Mouse (Mus musculus): ENCODE results near the gene Vipas39. TPM values are rescaled to one million over a fixed set of nuclear protein-coding genes. Genes with fewer than 3 reads are reported as not detected.

The Vipas39 gene
- polyA plus RNA-seq, 1 experiment from 2014 or later = 35.1 TPM

DNA sequence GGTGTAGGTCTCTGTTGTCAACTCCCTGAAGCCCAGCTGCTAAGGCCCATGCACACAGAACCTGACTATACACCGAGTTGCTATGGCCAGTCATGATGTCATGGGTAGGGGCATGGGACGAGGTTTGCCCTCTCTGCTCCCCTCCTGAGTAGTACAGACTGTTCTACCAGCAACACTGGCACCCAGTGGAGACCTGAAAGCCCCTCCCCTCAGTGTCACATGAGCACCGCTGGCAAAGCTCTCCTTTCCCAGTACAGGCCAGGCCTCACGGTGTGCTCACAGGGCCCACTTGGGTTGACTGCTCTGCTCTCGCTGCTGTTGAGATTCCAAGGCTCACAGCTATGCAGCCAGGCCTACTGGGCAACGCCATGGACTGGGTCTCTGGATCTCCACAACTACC, 27.9 kb upstream of the Vipas39 start:
- WGBS = 59% methylated on average over 6 of the region's 6 CpGs
- Histone ChIP-seq H3K9ac (ENCODE audit: low read depth, low read length) (no peak overlapping the region), H3K36me3 (ENCODE audit: control insufficient read depth, insufficient read depth, low read length) (no peaks in the 10 kb centered on the region), H3K9me3 (ENCODE audit: control insufficient read depth, low read length) (no peaks in the 10 kb centered on the region), H3K4me2 (ENCODE audit: low read depth, low read length) (no peak overlapping the region), H3K27ac (replicated peaks; ENCODE audit: low read depth, low read length) (no peak overlapping the region), H3K4me3 (ENCODE audit: low read depth, low read length) (no peak overlapping the region), H3K27me3 (replicated peaks; ENCODE audit: control insufficient read depth, insufficient read depth, low read length) (peaks cover 5% of the 10 kb centered on the region; the same call in 1 of the 2 replicates), H3K4me1 (ENCODE audit: control insufficient read depth, insufficient read depth, low read length) (no peaks in the 10 kb centered on the region)
- no peak for DNase-seq (ENCODE audit: low spot score)
- ATAC-seq (ENCODE audit: low read depth) = no peak

- Histone ChIP-seq H3K27ac (replicated peaks; ENCODE audit: low read depth, low read length) (no peak overlapping the region), H3K27me3 (replicated peaks; ENCODE audit: control insufficient read depth, insufficient read depth, low read length) (no peaks in the 10 kb centered on the region), H3K9me3 (ENCODE audit: control insufficient read depth, low read length) (no peaks in the 10 kb centered on the region), H3K4me1 (ENCODE audit: control insufficient read depth, insufficient read depth, low read length) (no peaks in the 10 kb centered on the region), H3K9ac (ENCODE audit: low read depth, low read length) (no peak overlapping the region), H3K36me3 (ENCODE audit: control insufficient read depth, insufficient read depth, low read length) (no peaks in the 10 kb centered on the region), H3K4me2 (ENCODE audit: low read depth, low read length) (no peak overlapping the region), H3K4me3 (ENCODE audit: low read depth, low read length) (no peak overlapping the region)
- DNase-seq (ENCODE audit: low spot score) (no peak), ATAC-seq (ENCODE audit: low read depth) (no peak)
- WGBS = 92% methylated on average over 5 of the region's 5 CpGs
These were observed 23.0 kb upstream of the Vipas39 start for GRCm38 (mm10) chr12:87289100-87289499.

- DNase-seq (ENCODE audit: low spot score) (no peak), ATAC-seq (ENCODE audit: low read depth) (no peak)
- H3K4me1 ChIP-seq (ENCODE audit: control insufficient read depth, insufficient read depth, low read length) = no peaks in the 10 kb centered on the region
- WGBS = 85% methylated on average over 5 of the region's 5 CpGs
- no peaks in the 10 kb centered on the region for H3K27me3 ChIP-seq (replicated peaks; ENCODE audit: control insufficient read depth, insufficient read depth, low read length)
- no peaks in the 10 kb centered on the region for H3K36me3 ChIP-seq (ENCODE audit: control insufficient read depth, insufficient read depth, low read length)
- H3K4me2 ChIP-seq (ENCODE audit: low read depth, low read length) = no peak overlapping the region
- H3K9ac ChIP-seq (ENCODE audit: low read depth, low read length) = no peak overlapping the region
- no peak overlapping the region for H3K4me3 ChIP-seq (ENCODE audit: low read depth, low read length)
- no peak overlapping the region for H3K27ac ChIP-seq (replicated peaks; ENCODE audit: low read depth, low read length)
- no peaks in the 10 kb centered on the region for H3K9me3 ChIP-seq (ENCODE audit: control insufficient read depth, low read length)
These were observed 18.7 kb upstream of the Vipas39 start for GRCm38 (mm10) chr12:87284726-87285125.

- Histone ChIP-seq H3K9ac (ENCODE audit: low read depth, low read length) (no peak overlapping the region), H3K4me2 (ENCODE audit: low read depth, low read length) (no peak overlapping the region), H3K27me3 (replicated peaks; ENCODE audit: control insufficient read depth, insufficient read depth, low read length) (no peaks in the 10 kb centered on the region), H3K9me3 (ENCODE audit: control insufficient read depth, low read length) (no peaks in the 10 kb centered on the region), H3K27ac (replicated peaks; ENCODE audit: low read depth, low read length) (no peak overlapping the region), H3K4me3 (ENCODE audit: low read depth, low read length) (no peak overlapping the region), H3K4me1 (ENCODE audit: control insufficient read depth, insufficient read depth, low read length) (no peaks in the 10 kb centered on the region), H3K36me3 (ENCODE audit: control insufficient read depth, insufficient read depth, low read length) (no peaks in the 10 kb centered on the region)
- WGBS = 67% methylated on average over 4 of the region's 4 CpGs
- DNase-seq (ENCODE audit: low spot score) (no peak), ATAC-seq (ENCODE audit: low read depth) (no peak)
These were observed 18.2 kb upstream of the Vipas39 start for GRCm38 (mm10) chr12:87284268-87284667.

GRCm38 (mm10) chr12:87283706-87284105, 17.6 kb upstream of the Vipas39 start:
- Histone ChIP-seq H3K27me3 (replicated peaks; ENCODE audit: control insufficient read depth, insufficient read depth, low read length) (no peaks in the 10 kb centered on the region), H3K36me3 (ENCODE audit: control insufficient read depth, insufficient read depth, low read length) (no peaks in the 10 kb centered on the region), H3K9me3 (ENCODE audit: control insufficient read depth, low read length) (no peaks in the 10 kb centered on the region), H3K4me1 (ENCODE audit: control insufficient read depth, insufficient read depth, low read length) (no peaks in the 10 kb centered on the region), H3K4me3 (ENCODE audit: low read depth, low read length) (no peak overlapping the region), H3K27ac (replicated peaks; ENCODE audit: low read depth, low read length) (no peak overlapping the region), H3K4me2 (ENCODE audit: low read depth, low read length) (no peak overlapping the region), H3K9ac (ENCODE audit: low read depth, low read length) (no peak overlapping the region)
- no peak for DNase-seq (ENCODE audit: low spot score)
- 56% methylated on average over 7 of the region's 7 CpGs for WGBS
- ATAC-seq (ENCODE audit: low read depth) = no peak

DNA sequence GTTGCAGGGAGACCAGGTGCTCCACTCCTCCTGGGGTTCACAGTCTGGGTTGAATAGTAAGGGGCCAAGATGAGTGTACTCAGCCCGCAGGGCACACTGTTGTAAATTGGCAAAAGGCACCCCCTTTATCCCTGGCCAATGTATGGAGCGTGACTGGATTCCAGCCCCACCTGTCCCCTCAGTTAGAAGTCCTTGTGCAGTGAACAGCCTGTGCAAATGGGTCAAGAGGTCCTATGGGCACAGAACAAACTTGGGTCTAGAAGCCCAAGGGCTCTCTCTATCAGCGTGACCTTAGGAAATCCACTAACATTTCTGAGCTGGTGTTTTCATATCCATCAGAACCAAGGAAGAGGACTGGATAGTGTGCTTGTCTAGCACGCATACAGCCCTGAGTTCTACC, 16.7 kb upstream of the Vipas39 start:
- Histone ChIP-seq H3K4me3 (ENCODE audit: low read depth, low read length) (no peak overlapping the region), H3K9ac (ENCODE audit: low read depth, low read length) (no peak overlapping the region), H3K4me2 (ENCODE audit: low read depth, low read length) (no peak overlapping the region), H3K27me3 (replicated peaks; ENCODE audit: control insufficient read depth, insufficient read depth, low read length) (no peaks in the 10 kb centered on the region), H3K9me3 (ENCODE audit: control insufficient read depth, low read length) (no peaks in the 10 kb centered on the region), H3K36me3 (ENCODE audit: control insufficient read depth, insufficient read depth, low read length) (no peaks in the 10 kb centered on the region), H3K4me1 (ENCODE audit: control insufficient read depth, insufficient read depth, low read length) (no peaks in the 10 kb centered on the region), H3K27ac (replicated peaks; ENCODE audit: low read depth, low read length) (no peak overlapping the region)
- DNase-seq (ENCODE audit: low spot score) (no peak), ATAC-seq (ENCODE audit: low read depth) (no peak)
- WGBS = 96% methylated on average over 4 of the region's 4 CpGs

GRCm38 (mm10) chr12:87281766-87282165, 15.7 kb upstream of the Vipas39 start:
- H3K27ac ChIP-seq (replicated peaks; ENCODE audit: low read depth, low read length) = no peak overlapping the region
- ATAC-seq (ENCODE audit: low read depth) (no peak), DNase-seq (ENCODE audit: low spot score) (no peak)
- H3K4me2 ChIP-seq (ENCODE audit: low read depth, low read length) = no peak overlapping the region
- H3K27me3 ChIP-seq (replicated peaks; ENCODE audit: control insufficient read depth, insufficient read depth, low read length) = no peaks in the 10 kb centered on the region
- peaks cover 1% of the 10 kb centered on the region; the same call in 1 of the 2 replicates for H3K36me3 ChIP-seq (ENCODE audit: control insufficient read depth, insufficient read depth, low read length)
- H3K9me3 ChIP-seq (ENCODE audit: control insufficient read depth, low read length) = no peaks in the 10 kb centered on the region
- H3K9ac ChIP-seq (ENCODE audit: low read depth, low read length) = no peak overlapping the region
- WGBS = 84% methylated on average over 1 of the region's 1 CpGs
- no peak overlapping the region for H3K4me3 ChIP-seq (ENCODE audit: low read depth, low read length)
- H3K4me1 ChIP-seq (ENCODE audit: control insufficient read depth, insufficient read depth, low read length) = no peaks in the 10 kb centered on the region

DNA sequence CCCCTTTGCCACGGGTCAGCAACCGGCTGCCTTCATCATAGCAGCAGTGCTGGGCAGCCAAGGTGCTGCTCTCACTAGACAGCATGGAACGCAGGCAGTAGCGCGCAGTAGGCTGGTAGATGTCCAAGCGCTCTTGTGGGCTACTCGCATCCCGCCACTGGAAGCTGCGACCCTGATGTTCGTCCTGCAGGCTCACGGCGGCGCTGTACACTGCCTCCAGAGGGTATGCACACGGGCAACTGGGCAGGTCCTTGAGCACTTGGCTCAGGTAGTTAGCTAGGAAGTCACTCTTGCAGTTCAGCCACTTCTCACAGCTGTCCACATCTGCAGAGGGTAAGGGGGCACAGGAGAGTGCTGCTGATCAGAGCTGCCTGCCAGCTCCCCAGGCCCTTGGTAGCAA, 13.8 kb upstream of the Vipas39 start:
- H3K27me3 ChIP-seq (replicated peaks; ENCODE audit: control insufficient read depth, insufficient read depth, low read length) = no peaks in the 10 kb centered on the region
- H3K4me2 ChIP-seq (ENCODE audit: low read depth, low read length) = no peak overlapping the region
- H3K4me1 ChIP-seq (ENCODE audit: control insufficient read depth, insufficient read depth, low read length) = no peaks in the 10 kb centered on the region
- H3K4me3 ChIP-seq (ENCODE audit: low read depth, low read length) = no peak overlapping the region
- no peak overlapping the region for H3K9ac ChIP-seq (ENCODE audit: low read depth, low read length)
- H3K27ac ChIP-seq (replicated peaks; ENCODE audit: low read depth, low read length) = no peak overlapping the region
- DNase-seq (ENCODE audit: low spot score) (no peak), ATAC-seq (ENCODE audit: low read depth) (no peak)
- no peaks in the 10 kb centered on the region for H3K9me3 ChIP-seq (ENCODE audit: control insufficient read depth, low read length)
- WGBS = 52% methylated on average over 9 of the region's 14 CpGs
- H3K36me3 ChIP-seq (ENCODE audit: control insufficient read depth, insufficient read depth, low read length) = peaks cover 20% of the 10 kb centered on the region

DNA sequence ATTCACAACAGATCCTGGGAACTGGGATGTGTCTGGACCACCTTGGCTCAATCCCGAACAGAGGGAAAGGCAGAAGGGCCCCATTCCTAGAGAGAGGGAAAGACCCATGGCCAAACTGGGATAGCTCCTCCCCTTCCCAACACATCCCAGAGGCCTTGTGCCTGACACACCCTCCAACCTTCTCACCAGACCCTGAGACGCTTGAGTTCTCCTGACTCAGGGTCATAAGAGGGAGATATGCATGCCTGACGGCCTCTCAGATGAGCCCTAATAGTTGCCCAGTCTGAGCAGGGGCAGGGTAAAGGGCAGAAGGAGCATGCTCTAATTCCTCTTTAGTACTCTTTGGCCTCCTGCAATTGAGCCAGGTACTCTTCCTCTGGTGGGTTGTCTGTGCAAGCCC, 13.3 kb upstream of the Vipas39 start:
- no peak overlapping the region for H3K4me2 ChIP-seq (ENCODE audit: low read depth, low read length)
- ATAC-seq (ENCODE audit: low read depth) (no peak; the same call in 1 of the 2 replicates), DNase-seq (ENCODE audit: low spot score) (no peak)
- no peak overlapping the region for H3K4me3 ChIP-seq (ENCODE audit: low read depth, low read length)
- H3K9ac ChIP-seq (ENCODE audit: low read depth, low read length) = no peak overlapping the region
- no peaks in the 10 kb centered on the region for H3K9me3 ChIP-seq (ENCODE audit: control insufficient read depth, low read length)
- 62% methylated on average over 3 of the region's 3 CpGs for WGBS
- H3K4me1 ChIP-seq (ENCODE audit: control insufficient read depth, insufficient read depth, low read length) = no peaks in the 10 kb centered on the region
- peaks cover 26% of the 10 kb centered on the region for H3K36me3 ChIP-seq (ENCODE audit: control insufficient read depth, insufficient read depth, low read length)
- no peak overlapping the region for H3K27ac ChIP-seq (replicated peaks; ENCODE audit: low read depth, low read length)
- no peaks in the 10 kb centered on the region for H3K27me3 ChIP-seq (replicated peaks; ENCODE audit: control insufficient read depth, insufficient read depth, low read length)
